In genomic region chr13:28780462-28780861, GRCm38 (mm10) we compare ENCODE assay signal across 10 mouse cellular contexts.
"Had no signal": no experiment of that assay in that cellular context is flagged by ENCODE, and none has a peak within 500 bp of the region (broad histone marks: within the 10 kb centered on the region; RNA-seq: fewer than 3 reads in every experiment).

No protein-coding gene starts in this region.

- H3K4me3 ChIP-seq: left cerebral cortex, adult 2 months; limb, embryonic 12.5 days; neural tube, embryonic 13.5 days had no signal

- H3K36me3 ChIP-seq: limb, embryonic 12.5 days; neural tube, embryonic 13.5 days had no signal

- H3K9ac ChIP-seq: limb, embryonic 12.5 days; liver, embryonic 14.5 days; neural tube, embryonic 13.5 days had no signal

- H3K27me3 ChIP-seq: limb, embryonic 12.5 days; neural tube, embryonic 13.5 days had no signal

- H3K9me3 ChIP-seq: limb, embryonic 12.5 days; neural tube, embryonic 13.5 days had no signal

- H3K4me2 ChIP-seq: limb, embryonic 12.5 days; neural tube, embryonic 13.5 days had no signal

- H3K27ac ChIP-seq: left cerebral cortex, adult 2 months; limb, embryonic 12.5 days; liver, embryonic 14.5 days; neural tube, embryonic 13.5 days had no signal

- DNase-seq: kidney, adult 8-10 months; kidney, postnatal 25 days; liver; lung, adult 18-20 months; retina, postnatal 1 day; thymus, postnatal 36 days had no signal
